Mouse (Mus musculus): ENCODE data around the gene Laptm4a. TPM values are rescaled to one million over a fixed set of nuclear protein-coding genes. Genes with fewer than 3 reads are reported as not detected.
"Not testable (repeated sequence)": the region's sequence is repeated elsewhere in the genome, so short reads cannot be mapped to it uniquely, and the experiment has no call there.

Laptm4a gene
- polyA plus RNA-seq, 1 experiment, result 243 TPM

GRCm38 (mm10) chr12:8902479-8902878 lies 19.0 kb upstream of the Laptm4a start:
- DNase-seq (ENCODE audit: extremely low spot score in 1 of 2, low spot score in 1 of 2), result no peak

GRCm38 (mm10) chr12:8912860-8913685 lies 8.4 kb upstream of the Laptm4a start:
- DNase-seq (ENCODE audit: extremely low spot score in 1 of 2, low spot score in 1 of 2), result no peak

GRCm38 (mm10) chr12:8913701-8914340 lies 7.6 kb upstream of the Laptm4a start:
- no peak for DNase-seq (ENCODE audit: extremely low spot score in 1 of 2, low spot score in 1 of 2)

- DNase-seq (ENCODE audit: extremely low spot score in 1 of 2, low spot score in 1 of 2), result no peak
These were observed 5.1 kb upstream of the Laptm4a start for GRCm38 (mm10) chr12:8916378-8916777.

- DNase-seq (ENCODE audit: extremely low spot score in 1 of 2, low spot score in 1 of 2), result no peak
These were observed 2.2 kb upstream of the Laptm4a start for GRCm38 (mm10) chr12:8919231-8919630.

- no peak for DNase-seq (ENCODE audit: extremely low spot score in 1 of 2, low spot score in 1 of 2)
These were observed 469 bp upstream of the Laptm4a start for GRCm38 (mm10) chr12:8920996-8921393.

- peak in 1 of 2 experiments; percentile 15 for DNase-seq (ENCODE audit: extremely low spot score in 1 of 2, low spot score in 1 of 2)
These were observed 1.1 kb downstream of the Laptm4a start for GRCm38 (mm10) chr12:8922369-8923124.

GRCm38 (mm10) chr12:8923125-8923410 lies 1.6 kb downstream of the Laptm4a start:
- DNase-seq (ENCODE audit: extremely low spot score in 1 of 2, low spot score in 1 of 2), result peak in 1 of 2 experiments; percentile 31

- no peak for DNase-seq (ENCODE audit: extremely low spot score in 1 of 2, low spot score in 1 of 2)
These were observed 2.1 kb downstream of the Laptm4a start for GRCm38 (mm10) chr12:8923603-8924002.

GRCm38 (mm10) chr12:8927652-8928051 lies 6.2 kb downstream of the Laptm4a start:
- DNase-seq (ENCODE audit: extremely low spot score in 1 of 2, low spot score in 1 of 2), result no peak

- no peak for DNase-seq (ENCODE audit: extremely low spot score in 1 of 2, low spot score in 1 of 2)
These were observed 7.3 kb downstream of the Laptm4a start for GRCm38 (mm10) chr12:8928766-8929165.

- DNase-seq (ENCODE audit: extremely low spot score in 1 of 2, low spot score in 1 of 2), result no peak
These were observed 9.6 kb downstream of the Laptm4a start for GRCm38 (mm10) chr12:8931083-8931482.

- no peak for DNase-seq (ENCODE audit: extremely low spot score in 1 of 2, low spot score in 1 of 2)
These were observed 13.9 kb downstream of the Laptm4a start for GRCm38 (mm10) chr12:8935349-8935748.

- DNase-seq (ENCODE audit: extremely low spot score in 1 of 2, low spot score in 1 of 2), result not testable (repeated sequence)
These were observed 14.7 kb downstream of the Laptm4a start for GRCm38 (mm10) chr12:8936210-8936609.

GRCm38 (mm10) chr12:8939490-8939889 lies 18.0 kb downstream of the Laptm4a start:
- no peak for DNase-seq (ENCODE audit: extremely low spot score in 1 of 2, low spot score in 1 of 2)

- DNase-seq (ENCODE audit: extremely low spot score in 1 of 2, low spot score in 1 of 2), result no peak
These were observed 18.8 kb downstream of the Laptm4a start for GRCm38 (mm10) chr12:8940011-8941005.

GRCm38 (mm10) chr12:8941131-8941615 lies 19.7 kb downstream of the Laptm4a start:
- no peak for DNase-seq (ENCODE audit: extremely low spot score in 1 of 2, low spot score in 1 of 2)

GRCm38 (mm10) chr12:8941699-8942392 lies 20.4 kb downstream of the Laptm4a start:
- DNase-seq (ENCODE audit: extremely low spot score in 1 of 2, low spot score in 1 of 2), result no peak

GRCm38 (mm10) chr12:8947163-8947562 lies 25.7 kb downstream of the Laptm4a start:
- DNase-seq (ENCODE audit: extremely low spot score in 1 of 2, low spot score in 1 of 2), result no peak

All from frontal cortex, adult 2 months (tissue).